Mouse (Mus musculus): ENCODE results near the gene Il17c.

- TF ChIP-seq POLR2A (IDR thresholded peaks at IDR 0.05; ENCODE audit: extremely low read depth, insufficient read depth, low read length) (no peak), CTCF (IDR thresholded peaks at IDR 0.05; ENCODE audit: extremely low read depth, insufficient read depth, low read length) (no peak)
Observed at GRCm38 (mm10) chr8:122467816-122468215, 46.0 kb downstream of the Il17c start.

Data from cortical plate, adult 2 months (tissue).